Mouse (Mus musculus) gastrocnemius, postnatal 36 days (tissue): ENCODE data around the gene Nrip3. TPM values are rescaled to one million over a fixed set of nuclear protein-coding genes. Genes with fewer than 3 reads are reported as not detected.

ENCODE experiments used
- DNase-seq, 2 experiments: peaks; one replicate each; pipeline ENCODE4 v3.0.0; 2022
- intact Hi-C: fragments of 180-260 bp; cut with DNase I; formaldehyde crosslinking; loops from one replicate; pipeline ENCODE4 v1.15.1; 2025
- total RNA-seq, 2 experiments: library from RNA; stranded (reverse); gene quantifications; 2 replicates each; pipeline ENCODE4 v1.2.3; 2021

Gene Nrip3
- total RNA-seq, 2 experiments from 2014 or later, result not detected

DNA sequence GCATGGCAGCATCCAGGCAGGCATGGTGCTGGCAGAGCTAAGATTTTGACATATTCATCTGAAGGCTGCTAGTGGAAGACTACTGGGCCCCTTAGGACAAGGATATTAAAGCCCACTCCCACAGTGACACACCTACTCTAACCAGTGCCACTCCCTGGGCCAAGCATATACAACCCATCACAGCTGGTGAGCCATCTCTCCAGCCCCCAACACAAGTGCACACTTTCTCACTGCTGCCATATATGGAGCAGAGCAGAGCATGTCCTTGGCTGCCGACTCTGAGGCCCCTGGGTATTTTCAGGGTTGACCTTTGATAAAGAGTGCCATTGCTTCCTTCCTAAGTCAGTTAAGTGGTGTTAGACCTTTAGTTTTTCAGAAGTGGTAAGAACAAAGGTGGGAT lies 71.8 kb downstream of the Nrip3 start:
- intact Hi-C loops, result no loop called here

GRCm38 (mm10) chr7:109708961-109709382 lies 72.9 kb downstream of the Nrip3 start:
- intact Hi-C loops, result no loop called here
- peak; percentile 42 to 61 for DNase-seq

More for the DNA sequence above, 71.8 kb downstream of the Nrip3 start:
- no peak for DNase-seq

Other genes with a start within 250 kb of the Nrip3 start
- 1 to 10 TPM; 6.7 to 6.9 TPM for gene St5, start 78.4 kb downstream of the Nrip3 start, total RNA-seq
- 10 to 100 TPM in 1 of 2 experiments, 1 to 10 TPM in 1; 9.0 to 15.9 TPM for gene Akip1, start 78.3 kb downstream of the Nrip3 start, total RNA-seq
- gene BC051019, start 58.2 kb downstream of the Nrip3 start, total RNA-seq, result not detected
- not detected for gene Ascl3, start 50.3 kb downstream of the Nrip3 start, total RNA-seq
- gene Tmem9b, start 29.1 kb downstream of the Nrip3 start, total RNA-seq, result 10 to 100 TPM; 23.9 to 29.3 TPM
- gene Scube2, start 83.7 kb upstream of the Nrip3 start, total RNA-seq, result 1 to 10 TPM; 3.5 to 4.0 TPM
- 10 to 100 TPM; 41.8 to 47.8 TPM for gene Dennd5a, start 178.4 kb upstream of the Nrip3 start, total RNA-seq
- gene Tmem41b, start 204.9 kb upstream of the Nrip3 start, total RNA-seq, result 10 to 100 TPM; 22.3 to 23.9 TPM
- 10 to 100 TPM; 74.3 to 79.4 TPM for gene Ipo7, start 236.2 kb upstream of the Nrip3 start, total RNA-seq